Mouse (Mus musculus) kidney, adult 18-20 months (tissue): ENCODE data around the gene Slc25a30.

Experiments used
- DNase-seq: peaks from one replicate; pipeline ENCODE4 v3.0.0; 2021

Slc25a30 gene

DNA sequence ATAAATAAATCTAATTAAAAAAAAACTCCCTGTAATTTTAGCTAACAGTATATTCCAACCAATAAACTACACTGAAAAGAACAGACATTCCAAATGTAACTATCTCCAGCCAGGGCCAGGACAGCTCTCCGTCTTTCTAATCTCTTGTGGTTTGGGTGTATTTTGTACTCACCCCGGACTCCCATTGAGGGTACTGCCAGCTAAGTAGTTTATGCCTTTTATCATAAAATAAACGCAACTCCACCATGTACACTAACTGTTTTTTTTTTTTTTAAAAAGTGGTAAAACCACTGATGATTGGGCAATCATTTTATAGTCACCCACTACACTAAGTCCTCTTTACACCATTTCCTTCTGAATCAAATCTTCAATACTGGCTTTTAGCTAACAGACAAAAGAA is 51.2 kb downstream of the Slc25a30 start:
- no peak for DNase-seq

DNA sequence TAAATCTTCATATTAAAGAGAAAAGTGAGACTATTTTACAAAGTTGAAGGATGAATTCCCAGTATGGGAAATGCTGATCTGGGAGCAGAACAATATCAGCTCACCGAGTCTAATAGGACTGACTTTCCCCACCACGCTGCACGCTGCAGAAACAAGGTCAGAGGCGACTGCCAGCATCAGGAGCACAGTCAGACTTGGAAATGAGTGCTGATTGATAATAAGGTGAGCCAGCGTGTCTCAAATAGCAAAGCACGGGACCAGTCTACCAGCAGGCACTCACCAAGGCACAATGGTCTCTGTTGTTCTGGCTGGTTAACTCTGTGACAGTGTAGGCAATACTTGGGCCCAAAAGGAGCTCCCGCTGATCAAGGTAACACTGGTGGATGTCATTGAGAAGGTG is 54.2 kb downstream of the Slc25a30 start:
- no peak for DNase-seq

- DNase-seq = no peak
Observed at GRCm38 (mm10) chr14:75731361-75731760, 55.5 kb downstream of the Slc25a30 start.

- no peak for DNase-seq
Observed at GRCm38 (mm10) chr14:75728111-75728510, 58.7 kb downstream of the Slc25a30 start.

- DNase-seq = peak; percentile 79
Observed at GRCm38 (mm10) chr14:75727046-75727445, 59.8 kb downstream of the Slc25a30 start.

- DNase-seq = no peak
Observed at GRCm38 (mm10) chr14:75722816-75723215, 64.0 kb downstream of the Slc25a30 start.

DNA sequence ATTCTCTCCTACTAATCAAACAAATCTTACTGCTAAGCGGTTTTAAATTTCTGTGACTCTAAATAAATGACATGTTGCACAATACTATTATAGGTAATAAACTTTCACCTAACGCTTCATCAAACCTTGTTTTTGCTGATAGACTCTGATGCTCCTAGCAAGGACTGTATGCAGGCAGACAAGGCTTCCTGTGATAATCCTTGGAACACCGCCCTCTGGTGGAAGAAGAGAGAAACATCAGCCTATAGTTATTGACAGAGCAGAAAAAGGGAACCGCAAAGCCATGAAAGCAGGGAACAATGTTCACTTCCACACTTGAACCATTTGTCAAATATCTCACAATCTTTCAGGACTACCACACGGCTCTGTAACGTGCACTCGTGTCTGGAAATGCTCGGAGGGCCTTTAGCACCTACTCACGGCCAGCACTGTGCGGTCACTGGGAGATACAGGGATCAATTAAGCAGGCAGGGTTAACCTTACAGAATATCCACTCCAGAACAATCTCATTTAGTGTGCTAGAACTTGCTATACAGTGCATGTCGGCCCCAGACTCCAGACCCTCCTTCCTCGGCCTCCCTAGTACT is 64.8 kb downstream of the Slc25a30 start:
- peak; percentile 27 for DNase-seq

DNA sequence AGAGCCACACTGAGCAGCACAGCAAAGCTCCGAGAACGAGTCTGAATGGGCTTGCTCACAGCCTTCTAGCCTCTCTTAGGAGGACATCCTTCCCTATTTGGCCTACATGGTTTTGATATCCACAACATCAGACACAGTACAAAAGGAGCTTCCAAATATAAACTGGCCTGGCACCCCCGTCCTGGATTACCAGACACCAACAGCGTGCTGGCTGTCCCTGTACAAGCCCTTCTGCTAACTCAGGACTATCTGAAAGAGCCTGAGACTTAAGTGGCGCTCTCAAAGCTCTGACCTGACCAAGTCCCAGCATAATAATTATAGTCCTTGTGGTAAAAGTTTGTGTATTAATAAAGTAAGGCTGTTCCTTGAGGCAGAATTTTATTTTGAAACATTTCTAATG is 66.7 kb downstream of the Slc25a30 start:
- no peak for DNase-seq

GRCm38 (mm10) chr14:75716410-75716809 is 70.4 kb downstream of the Slc25a30 start:
- DNase-seq = no peak

- no peak for DNase-seq
Observed at GRCm38 (mm10) chr14:75713661-75714060, 73.2 kb downstream of the Slc25a30 start.

DNA sequence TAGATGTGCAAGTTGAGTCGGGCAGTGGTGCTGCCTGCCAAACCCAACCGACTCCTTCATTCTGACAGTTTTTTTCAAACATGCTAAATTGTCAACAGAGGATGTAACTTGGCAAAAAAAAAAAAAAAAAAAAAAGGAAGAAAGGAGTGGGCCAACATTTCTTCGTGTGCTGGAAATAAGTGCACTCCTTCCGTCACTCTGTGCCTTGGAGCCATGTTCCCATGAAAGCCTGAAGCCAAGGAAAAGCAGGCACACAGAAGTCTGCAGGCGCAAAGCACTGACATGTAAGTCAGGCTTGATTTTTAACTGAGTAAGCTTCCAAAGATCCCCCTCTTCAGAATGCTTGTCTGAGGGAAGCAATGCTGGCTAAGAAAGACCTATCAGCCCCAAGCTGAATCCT is 74.2 kb downstream of the Slc25a30 start:
- DNase-seq = no peak

GRCm38 (mm10) chr14:75711731-75712130 is 75.1 kb downstream of the Slc25a30 start:
- no peak for DNase-seq
